11 mouse cellular contexts compared by ENCODE assay signal in the genomic region with DNA sequence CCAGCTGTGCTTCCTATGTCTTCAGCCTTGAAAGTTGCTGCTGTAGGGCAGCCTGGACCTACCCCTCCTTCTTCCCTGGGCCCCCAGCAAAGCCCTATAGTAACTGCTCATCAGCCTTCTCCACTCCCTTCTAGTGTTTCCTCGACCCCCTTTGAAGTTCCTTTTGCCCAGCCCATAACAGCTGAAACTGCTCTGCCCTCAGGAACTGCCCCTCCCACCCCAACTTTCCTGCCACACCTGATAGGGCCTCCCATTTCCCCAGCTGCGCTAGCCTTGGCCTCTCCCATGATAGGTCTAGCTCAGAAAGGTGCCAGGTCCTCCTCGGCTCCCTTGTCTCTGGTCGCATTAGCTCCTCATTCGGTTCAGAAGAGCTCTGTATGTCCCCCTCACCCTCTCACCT. TPM values are rescaled to one million over a fixed set of nuclear protein-coding genes. Genes with fewer than 3 reads are reported as not detected.
A peak's percentile ranks its signal among the peaks of the same experiment; 100 is the strongest.
DNase-seq lines count a peak whose midpoint lies in the region; ATAC-seq and TF ChIP-seq lines count a peak whose summit lies in the region.
"Had no signal": no experiment of that assay in that cellular context is flagged by ENCODE, and none has a peak within 500 bp of the region (broad histone marks: within the 10 kb centered on the region; RNA-seq: fewer than 3 reads in every experiment).

No protein-coding gene starts in this region.

- 0 out of 2 replicates have a peak overlapping the region, but pooled peaks have one; percentile 68 for H3K4me3 ChIP-seq in heart, embryonic 13.5 days
- H3K4me3 ChIP-seq in C2C12 (ENCODE audit: insufficient read depth, poor library complexity, severe bottlenecking), result no peak overlapping the region
- H3K4me3 ChIP-seq in liver, embryonic 12.5 days, result peak overlapping the region; percentile 27

- peaks cover 80% of the 10 kb centered on the region for H3K4me1 ChIP-seq in heart, embryonic 13.5 days
- H3K4me1 ChIP-seq in liver, embryonic 12.5 days, result peaks cover 79% of the 10 kb centered on the region

- ATAC-seq in heart, embryonic 13.5 days (ENCODE audit: extremely low read depth, insufficient number of reproducible peaks, low FRiP score, low TSS enrichment), result no peak
- ATAC-seq in liver, embryonic 12.5 days, result peak; percentile 61
- ATAC-seq: Patski had no signal

- peaks cover 64% of the 10 kb centered on the region for H3K36me3 ChIP-seq in heart, embryonic 13.5 days
- H3K36me3 ChIP-seq in C2C12 (ENCODE audit: control insufficient read depth, insufficient read depth), result peaks cover 78% of the 10 kb centered on the region
- peaks cover 70% of the 10 kb centered on the region for H3K36me3 ChIP-seq in liver, embryonic 12.5 days

- 37% methylated on average over 5 of the region's 5 CpGs for WGBS in heart, embryonic 13.5 days
- WGBS in liver, embryonic 12.5 days (ENCODE audit: insufficient replicate concordance), result 29% methylated on average over 5 of the region's 5 CpGs

- TF ChIP-seq CTCF in C2C12 (IDR thresholded peaks at IDR 0.05; ENCODE audit: control insufficient read depth, insufficient read depth, insufficient read length), result no peak

- H3K9me3 ChIP-seq in heart, embryonic 13.5 days, result no peaks in the 10 kb centered on the region
- H3K9me3 ChIP-seq in liver, embryonic 12.5 days (replicated peaks), result no peaks in the 10 kb centered on the region

- peaks cover 87% of the 10 kb centered on the region for H3K79me3 ChIP-seq in C2C12 (ENCODE audit: low read depth)

- H3ac ChIP-seq in C2C12 (ENCODE audit: control insufficient read depth, insufficient read length, low read depth), result peak overlapping the region; percentile 15

- H3K79me2 ChIP-seq in C2C12 (ENCODE audit: control insufficient read depth, insufficient read depth), result peaks cover 89% of the 10 kb centered on the region

- intact Hi-C loops in heart, postnatal 10 days (cut with DNase I), result loop anchor here (2.0 kb wide), 1 partner anchor 46 kb away; no protein-coding TSS in a partner anchor

- no peak for DNase-seq in heart, postnatal 10 days
- peak; percentile 40 for DNase-seq in T-cell, adult 2 months (ENCODE audit: low spot score)
- DNase-seq in frontal cortex, postnatal 10 days (ENCODE audit: low spot score in 2 of 2), result no peak
- DNase-seq in embryo, embryonic 11 days, result no peak
- no peak for DNase-seq in adrenal gland, postnatal 4 days (ENCODE audit: low spot score in 2 of 2)
- DNase-seq: cerebellum, adult 18-20 months; gastrocnemius, postnatal 14 days had no signal

- no peaks in the 10 kb centered on the region for H3K27me3 ChIP-seq in heart, embryonic 13.5 days (replicated peaks)
- no peaks in the 10 kb centered on the region for H3K27me3 ChIP-seq in C2C12 (ENCODE audit: control insufficient read depth, insufficient read depth, insufficient read length)
- H3K27me3 ChIP-seq in liver, embryonic 12.5 days (replicated peaks), result no peaks in the 10 kb centered on the region
- H3K27me3 ChIP-seq: Patski had no signal

- H3K9ac ChIP-seq in heart, embryonic 13.5 days, result peak overlapping the region; percentile 60
- H3K9ac ChIP-seq in liver, embryonic 12.5 days, result peak overlapping the region; percentile 64

- peak overlapping the region; percentile 18; the same call in 1 of the 2 replicates for H3K27ac ChIP-seq in heart, embryonic 13.5 days (replicated peaks)
- peak overlapping the region; percentile 77 for H3K27ac ChIP-seq in liver, embryonic 12.5 days

- peak overlapping the region; percentile 75 for H3K4me2 ChIP-seq in heart, embryonic 13.5 days
- peak overlapping the region; percentile 85 for H3K4me2 ChIP-seq in liver, embryonic 12.5 days

TF ChIP-seq in C2C12, 6 proteins besides CTCF, POLR2A, EP300 and RAD21:
- TF ChIP-seq MAX (IDR thresholded peaks at IDR 0.05), result no peak
- no peak for TF ChIP-seq USF1 (IDR thresholded peaks at IDR 0.05; ENCODE audit: low read depth)
- no peak for TF ChIP-seq MYOG (IDR thresholded peaks at IDR 0.05; ENCODE audit: control insufficient read depth, extremely low read depth, insufficient read length)
- TF ChIP-seq MYOD1 (IDR thresholded peaks at IDR 0.05; ENCODE audit: control insufficient read depth, insufficient read length, low read depth), result no peak
- no peak for TF ChIP-seq FOSL1 (IDR thresholded peaks at IDR 0.05; ENCODE audit: insufficient read depth, low read length, poor library complexity, severe bottlenecking)
- TF ChIP-seq CEBPB (IDR thresholded peaks at IDR 0.05; ENCODE audit: low read depth), result no peak
TF ChIP-seq in C2C12: peak in this region for 0.

RNA-seq across cellular contexts. Expression of gene Naca, which starts 3.8 kb away (rescaled TPM):
- 540 TPM in 2 replicates for polyA plus RNA-seq in heart, embryonic 13.5 days (2015; fragmentation: Nextera tagmentation; extraction: Ambion mirVana)
- total RNA-seq in heart, postnatal 10 days (2021), result 100 to 1,000 TPM; 639 to 645 TPM
- 936 TPM for polyA plus RNA-seq in C2C12 (2012; fragmentation: generic; extraction: Trizol)
- polyA plus RNA-seq in liver, embryonic 12.5 days (2016; fragmentation: Nextera tagmentation; extraction: Ambion mirVana), result 666 and 682 TPM in 2 replicates
- 100 to 1,000 TPM; 823 to 829 TPM for total RNA-seq in adrenal gland, postnatal 4 days (2021)

RNA-seq across cellular contexts. Expression of gene Ptges3, which starts 19.6 kb away (rescaled TPM):
- 301 and 338 TPM in 2 replicates for polyA plus RNA-seq in heart, embryonic 13.5 days (2015; fragmentation: Nextera tagmentation; extraction: Ambion mirVana)
- total RNA-seq in heart, postnatal 10 days (2021), result 10 to 100 TPM; 91.9 to 99.8 TPM
- polyA plus RNA-seq in C2C12 (2012; fragmentation: generic; extraction: Trizol), result 133 TPM
- polyA plus RNA-seq in liver, embryonic 12.5 days (2016; fragmentation: Nextera tagmentation; extraction: Ambion mirVana), result 406 and 407 TPM in 2 replicates
- total RNA-seq in adrenal gland, postnatal 4 days (2021), result 100 to 1,000 TPM; 152 to 160 TPM

RNA-seq across cellular contexts. Expression of gene Prim1, which starts 24.2 kb away (rescaled TPM):
- polyA plus RNA-seq in heart, embryonic 13.5 days (2015; fragmentation: Nextera tagmentation; extraction: Ambion mirVana), result 50.5 and 53.2 TPM in 2 replicates
- total RNA-seq in heart, postnatal 10 days (2021), result 1 to 10 TPM; 8.2 to 9.6 TPM
- polyA plus RNA-seq in C2C12 (2012; fragmentation: generic; extraction: Trizol), result 27.8 TPM
- polyA plus RNA-seq in liver, embryonic 12.5 days (2016; fragmentation: Nextera tagmentation; extraction: Ambion mirVana), result 88.9 and 93.3 TPM in 2 replicates
- 10 to 100 TPM; 22.3 to 26.6 TPM for total RNA-seq in adrenal gland, postnatal 4 days (2021)

RNA-seq across cellular contexts. Expression of gene Hsd17b6, which starts 31.8 kb away (rescaled TPM):
- polyA plus RNA-seq in heart, embryonic 13.5 days (2015; fragmentation: Nextera tagmentation; extraction: Ambion mirVana), result not detected in 2 replicates
- not detected for total RNA-seq in heart, postnatal 10 days (2021)
- polyA plus RNA-seq in C2C12 (2012; fragmentation: generic; extraction: Trizol), result not detected
- polyA plus RNA-seq in liver, embryonic 12.5 days (2016; fragmentation: Nextera tagmentation; extraction: Ambion mirVana), result 0.17 TPM in 1 of 2 replicates, not detected in the other
- total RNA-seq in adrenal gland, postnatal 4 days (2021), result 1 to 10 TPM in 1 of 2 experiments, under 1 TPM in 1; 0.22 to 8.9 TPM
- total RNA-seq: gastrocnemius, postnatal 14 days had no signal
- polyA plus RNA-seq: Patski had no signal

RNA-seq across cellular contexts. Expression of gene Atp5b, which starts 43.9 kb away (rescaled TPM):
- polyA plus RNA-seq in heart, embryonic 13.5 days (2015; fragmentation: Nextera tagmentation; extraction: Ambion mirVana), result 4,907 and 5,417 TPM in 2 replicates
- total RNA-seq in heart, postnatal 10 days (2021), result 1,000 to 10,000 TPM; 7,591 to 7,651 TPM
- polyA plus RNA-seq in C2C12 (2012; fragmentation: generic; extraction: Trizol), result 3,917 TPM
- 2,130 and 2,180 TPM in 2 replicates for polyA plus RNA-seq in liver, embryonic 12.5 days (2016; fragmentation: Nextera tagmentation; extraction: Ambion mirVana)
- total RNA-seq in adrenal gland, postnatal 4 days (2021), result 1,000 to 10,000 TPM; 2,157 to 2,362 TPM
